Mouse (Mus musculus) lung, postnatal 0 days (tissue): ENCODE data around the gene Rnf39.

ENCODE experiments used
- CTCF ChIP-seq: IDR thresholded peaks from 2 replicates; pipeline ENCODE4 v1.5.1; 2016; ENCODE audit warnings: antibody characterized with exemption, mild to moderate bottlenecking
- EP300 ChIP-seq: IDR thresholded peaks from 2 replicates; pipeline ENCODE4 v1.6.1; 2016; ENCODE audit warnings: antibody characterized with exemption, mild to moderate bottlenecking, control low read depth

DNA sequence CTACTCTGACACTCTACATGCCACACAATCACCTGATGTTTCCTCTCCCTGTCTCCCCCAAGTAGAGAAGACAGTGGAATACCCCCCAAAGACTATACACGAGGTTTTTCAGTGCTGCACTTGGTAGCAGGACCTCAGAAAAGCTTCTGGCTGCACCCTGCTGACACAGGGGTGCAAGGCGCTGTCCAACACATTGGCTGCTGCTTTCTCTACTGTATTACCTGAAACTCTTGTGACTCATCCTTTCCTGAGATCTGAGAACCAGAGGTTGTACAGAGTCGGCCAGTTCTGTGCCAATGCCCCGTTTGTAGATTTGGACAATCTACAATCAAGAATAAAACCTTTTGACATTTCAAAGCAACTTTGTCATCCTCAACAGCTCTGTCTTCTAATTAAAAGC is 32.9 kb upstream of the Rnf39 start:
- TF ChIP-seq CTCF, result no peak
- no peak for TF ChIP-seq EP300
